Mouse (Mus musculus) effector memory CD4-positive, alpha-beta T cell, adult 7 months (primary cell): ENCODE measurements around the gene Bcorl1. TPM values are rescaled to one million over a fixed set of nuclear protein-coding genes. Genes with fewer than 3 reads are reported as not detected.

Source experiments
- polyA plus RNA-seq: library from polyadenylated mRNA; unstranded; fragments of 100-300 nt; shearing (Covaris generic); gene quantifications from one replicate; pipeline ENCODE4 v1.2.1, GENCODE M21; 2017

Gene Bcorl1
- polyA plus RNA-seq: 2.3 TPM

GRCm38 (mm10) chrX:48341141-48341540 is at the start of gene Bcorl1:
Bcorl1 (plus strand) TSS chrX:48341358.

Other genes with a start within 250 kb of the Bcorl1 start
- gene Xpnpep2, start 232.6 kb upstream of the Bcorl1 start, polyA plus RNA-seq: 0.62 TPM
- 136 TPM for gene Sash3, start 194.9 kb upstream of the Bcorl1 start, polyA plus RNA-seq
- gene Zdhhc9, start 132.5 kb upstream of the Bcorl1 start, polyA plus RNA-seq: 26.9 TPM
- 24.5 TPM for gene Utp14a, start 84.5 kb upstream of the Bcorl1 start, polyA plus RNA-seq
- 59.0 TPM for gene Elf4, start 121.8 kb downstream of the Bcorl1 start, polyA plus RNA-seq
- gene Aifm1, start 172.2 kb downstream of the Bcorl1 start, polyA plus RNA-seq: 27.2 TPM
- 0.33 TPM for gene Rab33a, start 177.9 kb downstream of the Bcorl1 start, polyA plus RNA-seq